Mouse (Mus musculus) cerebellum, adult 11 months (tissue): Measurements from ENCODE around the gene Atp10b.

Experiments
- DNase-seq: peaks from one replicate; pipeline ENCODE4 v3.0.0; 2022

Atp10b gene

DNA sequence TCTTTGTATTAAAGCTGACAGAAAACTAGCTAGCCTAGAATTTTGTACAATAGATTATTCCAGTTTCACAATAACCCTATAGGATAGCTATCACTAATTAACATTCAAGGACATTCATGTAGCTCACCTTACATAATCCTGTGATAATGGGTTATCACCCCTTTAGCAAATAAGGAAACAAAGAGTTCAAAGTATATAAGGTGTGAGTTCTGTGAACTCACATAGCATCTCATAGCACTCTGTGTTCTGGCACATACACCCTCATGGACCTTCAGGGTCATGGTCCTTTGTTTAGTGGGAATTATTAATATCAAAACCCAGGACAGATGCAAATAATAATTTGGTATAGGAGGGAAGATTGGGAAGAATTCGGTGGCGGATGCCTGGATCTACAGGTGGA lies 50.4 kb downstream of the Atp10b start:
- no peak for DNase-seq

DNA sequence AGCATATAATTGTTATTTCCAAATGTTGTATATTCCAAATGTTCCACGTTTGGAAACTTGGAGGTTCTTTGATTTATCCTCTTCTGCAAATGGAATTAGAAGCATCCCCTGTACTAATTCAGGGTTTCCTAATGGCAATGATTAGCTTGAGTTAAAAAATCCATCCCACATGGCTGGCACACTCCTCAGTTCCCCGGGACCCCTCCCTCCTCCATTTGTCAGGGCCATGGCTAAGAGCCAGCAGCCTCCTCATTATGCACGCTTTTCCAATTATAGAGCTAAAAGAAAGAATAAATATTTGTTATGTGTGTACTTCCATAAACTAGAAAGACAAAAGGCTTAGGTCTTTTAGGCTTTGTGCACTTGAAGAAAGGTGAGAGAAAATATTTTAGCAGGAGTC lies 53.9 kb downstream of the Atp10b start:
- DNase-seq, result no peak

DNA sequence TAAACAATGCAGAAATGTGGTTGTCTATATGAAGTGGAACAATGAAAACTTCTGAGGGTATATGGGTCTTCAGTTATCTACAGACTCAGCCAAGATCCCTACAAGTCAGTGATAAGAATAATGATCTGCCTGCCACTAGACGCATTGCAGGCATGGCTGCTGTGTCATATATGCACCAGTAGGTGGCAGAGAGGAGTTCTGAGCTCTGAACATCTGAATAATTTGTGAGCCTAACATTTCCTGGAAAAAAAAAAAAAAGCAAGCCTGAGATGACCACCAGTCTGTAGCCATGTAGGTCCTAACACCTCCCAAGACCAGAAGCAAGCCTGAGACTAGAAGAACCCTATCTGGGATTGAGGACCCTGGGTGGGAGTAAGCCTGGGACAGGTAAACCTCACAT lies 63.5 kb downstream of the Atp10b start:
- DNase-seq, result no peak

DNA sequence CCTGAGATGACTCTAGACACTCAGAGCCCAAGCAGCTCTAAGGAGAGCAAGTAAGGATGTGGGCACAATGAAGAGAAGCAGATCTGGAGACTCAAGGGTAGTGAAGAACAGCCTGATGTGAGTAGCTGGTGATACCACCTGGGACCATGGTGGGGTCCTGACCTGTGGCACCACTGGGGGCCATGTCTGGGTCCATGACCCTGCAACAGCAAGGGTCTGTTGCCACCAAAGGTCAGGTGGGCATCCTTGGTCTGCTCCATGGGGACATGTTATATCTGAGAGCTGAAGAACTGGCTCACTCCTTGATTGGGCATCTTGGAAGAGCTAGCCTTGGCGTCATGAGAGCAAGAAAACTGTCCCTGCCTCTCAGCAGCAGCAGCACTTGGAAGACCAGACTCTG lies 64.1 kb downstream of the Atp10b start:
- no peak for DNase-seq

DNA sequence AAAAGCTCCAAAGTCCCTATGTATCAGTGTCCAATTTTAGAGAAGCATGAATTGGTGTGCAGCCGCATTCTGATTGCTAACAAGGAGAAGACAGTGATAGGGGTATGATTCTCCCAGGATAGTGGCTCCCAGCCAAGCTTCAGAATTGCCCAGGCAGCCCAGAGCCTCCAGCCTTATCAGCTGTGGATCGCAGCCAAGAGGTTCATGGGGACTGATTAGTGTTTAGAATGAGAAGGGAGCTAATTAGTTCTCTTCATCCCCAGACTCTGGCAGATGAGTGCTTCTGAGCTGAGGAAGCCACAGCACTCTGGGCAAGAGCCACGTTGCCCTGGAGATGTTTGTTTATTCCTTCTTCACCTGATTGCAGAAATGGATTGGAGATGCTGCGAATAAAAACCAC lies 67.3 kb downstream of the Atp10b start:
- peak; percentile 9 for DNase-seq

DNA sequence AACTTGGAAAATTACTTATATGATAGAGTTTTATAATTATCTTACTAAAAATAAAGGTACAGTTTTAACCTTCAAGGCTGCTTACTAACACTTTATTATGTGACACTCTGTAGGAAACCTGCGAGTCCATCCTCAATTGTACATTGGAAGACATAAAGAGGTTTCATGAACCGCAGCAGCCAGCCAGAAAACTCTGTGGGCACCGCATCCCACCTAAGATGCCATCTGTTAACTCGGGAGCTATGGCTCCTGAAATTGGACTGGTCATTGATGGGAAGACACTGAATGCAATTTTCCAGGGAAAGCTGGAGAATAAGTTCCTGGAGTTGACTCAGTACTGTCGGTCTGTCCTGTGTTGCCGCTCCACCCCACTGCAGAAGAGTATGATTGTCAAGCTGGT lies 80.6 kb downstream of the Atp10b start:
- peak; percentile 10 for DNase-seq

DNA sequence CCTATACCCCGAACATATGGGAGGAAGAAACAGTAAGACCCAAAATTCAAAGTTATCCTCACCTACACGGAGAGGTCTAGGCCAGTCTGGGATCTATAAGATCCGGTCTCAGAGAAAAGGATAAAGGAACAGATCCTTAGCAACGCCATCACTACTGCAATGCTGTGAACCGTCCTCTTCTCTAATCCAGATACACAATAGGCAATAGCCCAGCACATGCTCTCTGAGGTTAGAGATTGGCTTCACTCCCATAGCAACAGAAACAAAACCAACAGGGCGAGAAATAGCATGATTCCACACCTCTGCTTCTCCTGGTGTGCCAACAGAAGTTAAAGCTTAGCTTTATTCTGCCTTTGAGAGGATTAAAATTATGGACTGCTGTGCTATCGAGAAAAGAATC lies 82.4 kb downstream of the Atp10b start:
- DNase-seq, result no peak

DNA sequence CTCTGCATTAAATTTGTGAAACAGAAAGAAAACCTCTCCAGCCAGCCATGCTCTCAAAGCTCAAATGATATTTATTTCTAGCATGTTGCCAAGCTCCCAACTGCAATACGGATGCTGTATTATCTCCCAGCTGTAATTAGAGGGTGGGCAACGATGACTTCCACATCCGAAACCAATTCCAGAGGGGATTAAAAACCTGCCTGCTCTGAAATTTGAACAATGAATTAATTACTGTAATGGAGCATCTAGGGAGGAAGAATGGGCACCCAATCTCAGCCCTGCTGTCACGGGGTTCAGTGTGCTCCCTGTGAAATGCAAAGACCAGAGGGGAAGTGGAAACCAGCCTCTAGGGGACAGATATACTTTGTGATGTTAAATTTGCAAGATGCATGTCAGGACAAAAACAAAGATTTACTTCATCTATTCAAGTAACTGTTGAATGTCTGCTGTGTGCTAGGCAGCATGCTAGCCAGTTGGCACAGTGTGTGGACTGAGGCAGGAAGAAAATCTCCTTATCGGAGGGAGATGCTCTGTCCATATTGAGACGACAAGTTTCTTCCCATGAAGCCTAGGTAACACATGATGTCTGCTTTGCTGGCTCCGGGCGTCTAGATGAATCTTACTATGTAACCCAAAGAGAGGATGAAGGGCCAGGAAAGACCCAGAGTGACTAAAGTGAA lies 86.8 kb downstream of the Atp10b start:
- no peak for DNase-seq

DNA sequence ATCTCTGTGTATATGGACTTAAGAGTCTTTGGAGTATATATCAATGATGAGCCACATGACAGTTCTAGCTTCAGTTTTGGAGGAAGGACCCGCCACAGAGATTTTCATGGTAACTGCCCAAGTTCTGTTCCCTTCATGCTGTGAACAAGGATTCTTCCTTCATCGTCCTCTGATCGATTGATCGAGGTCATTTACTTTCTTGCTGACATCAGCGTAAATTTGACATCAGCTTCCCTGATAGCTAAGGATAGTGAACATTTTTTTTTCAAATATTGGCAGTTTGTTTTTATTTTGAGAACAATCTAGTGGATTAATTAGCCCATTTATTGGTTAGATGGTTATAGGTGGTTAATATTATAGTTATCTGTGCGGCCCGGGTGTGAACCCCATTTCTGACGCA lies 90.1 kb downstream of the Atp10b start:
- DNase-seq, result no peak

DNA sequence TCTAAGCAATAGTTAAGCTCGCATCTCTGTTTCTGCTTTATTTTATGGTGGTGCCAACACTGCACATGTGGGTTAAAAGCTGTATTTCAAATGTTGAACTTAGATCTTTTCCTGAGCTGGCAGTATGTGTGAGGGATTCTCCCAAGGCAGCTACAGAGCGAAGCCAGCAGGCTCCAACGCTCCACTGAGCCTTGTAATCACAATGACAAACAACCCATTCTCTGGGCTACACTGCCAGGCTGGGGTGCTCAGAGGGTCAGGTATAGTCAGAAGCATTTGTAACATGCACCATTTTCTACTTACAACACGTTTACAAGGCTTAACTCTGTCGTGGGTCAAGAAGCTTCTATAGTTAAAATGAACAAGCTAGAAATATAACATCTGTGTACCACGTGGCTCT lies 103.4 kb downstream of the Atp10b start:
- DNase-seq, result no peak

DNA sequence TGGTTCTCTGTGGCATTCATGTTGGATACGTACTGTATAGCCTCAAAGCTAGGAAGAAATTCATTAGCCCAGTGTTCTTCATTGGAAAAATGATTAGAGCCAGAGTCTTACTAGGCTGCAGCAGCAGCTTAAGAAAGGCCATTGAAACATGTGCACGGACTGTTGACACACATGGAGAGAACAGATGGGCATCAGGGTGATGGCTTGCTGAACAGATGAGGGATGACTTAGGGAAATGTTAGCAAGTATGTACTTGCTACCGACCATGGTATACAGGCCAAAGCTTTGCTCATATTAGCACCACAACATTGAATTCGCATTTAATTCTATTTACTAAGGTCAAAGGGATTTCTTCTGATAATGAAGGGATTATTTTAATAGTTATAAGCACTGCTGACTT lies 105.6 kb downstream of the Atp10b start:
- no peak for DNase-seq

DNA sequence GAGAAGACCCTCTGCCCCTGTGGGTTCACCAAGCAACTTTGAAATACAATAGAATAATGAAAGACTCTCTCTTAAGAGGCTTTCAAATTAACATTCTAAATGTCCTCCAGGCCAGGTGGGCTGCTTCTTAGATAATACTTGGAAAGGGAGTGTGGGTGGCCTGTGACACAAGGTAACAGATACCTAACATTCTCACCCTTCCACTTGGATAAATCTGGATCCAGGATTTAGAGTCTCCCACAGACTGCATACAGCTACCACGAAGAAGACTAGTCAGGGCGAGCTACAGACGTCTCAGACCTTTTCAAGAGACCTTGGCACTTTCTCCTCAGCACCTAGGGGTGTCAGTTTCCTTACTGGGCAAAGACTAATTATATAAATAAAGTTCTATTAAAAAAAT lies 107.6 kb downstream of the Atp10b start:
- DNase-seq, result no peak

DNA sequence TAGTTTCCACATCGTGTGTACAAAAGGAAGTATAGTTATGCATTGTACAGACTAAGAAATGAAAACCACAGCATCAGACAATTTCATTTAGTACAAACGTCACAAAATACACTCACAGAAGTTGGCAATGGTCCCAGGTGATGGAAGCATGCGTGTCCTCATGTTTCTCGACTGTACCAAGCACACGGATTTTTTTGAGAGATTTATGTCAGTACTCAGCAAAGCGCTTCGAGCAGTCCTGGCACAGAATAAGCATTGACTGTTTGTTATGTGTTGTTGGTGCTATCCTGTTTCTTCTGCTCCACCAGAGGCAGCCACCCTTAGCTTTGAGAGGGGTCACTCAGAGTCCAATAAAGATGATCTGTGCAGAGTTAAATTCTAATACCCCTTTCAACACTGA lies 108.1 kb downstream of the Atp10b start:
- DNase-seq, result no peak

DNA sequence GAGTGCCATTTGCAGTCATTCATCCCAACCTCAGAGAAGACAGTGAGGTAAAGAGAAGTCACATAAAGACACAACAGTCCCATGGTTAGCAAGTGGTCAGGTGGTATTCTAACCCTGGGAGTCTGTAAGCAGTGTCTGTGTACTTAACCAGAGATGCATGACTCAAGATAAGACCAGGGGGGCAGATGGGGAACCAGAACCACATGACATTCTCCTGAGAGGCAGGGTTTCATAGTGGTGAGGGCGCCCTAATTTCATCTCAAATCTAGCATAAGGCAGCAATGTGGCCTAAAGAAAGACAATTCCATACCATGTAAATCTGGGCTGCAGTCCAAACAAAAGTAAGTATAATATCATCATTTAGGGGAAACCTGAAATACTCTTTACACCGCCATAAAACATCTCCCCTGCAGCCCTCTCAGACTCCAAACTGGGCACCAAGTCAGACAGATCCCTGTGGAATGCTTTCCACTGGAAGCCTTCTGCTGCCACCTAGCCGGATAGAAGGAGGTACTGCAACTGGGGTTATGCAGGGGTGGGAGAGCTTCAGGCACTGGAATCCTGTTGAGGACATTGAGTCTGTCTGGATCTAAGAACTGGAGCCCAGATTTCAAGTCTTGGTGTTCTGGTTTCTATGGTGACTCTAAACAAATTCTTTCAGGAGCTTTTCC lies 114.0 kb downstream of the Atp10b start:
- peak; percentile 68 for DNase-seq

DNA sequence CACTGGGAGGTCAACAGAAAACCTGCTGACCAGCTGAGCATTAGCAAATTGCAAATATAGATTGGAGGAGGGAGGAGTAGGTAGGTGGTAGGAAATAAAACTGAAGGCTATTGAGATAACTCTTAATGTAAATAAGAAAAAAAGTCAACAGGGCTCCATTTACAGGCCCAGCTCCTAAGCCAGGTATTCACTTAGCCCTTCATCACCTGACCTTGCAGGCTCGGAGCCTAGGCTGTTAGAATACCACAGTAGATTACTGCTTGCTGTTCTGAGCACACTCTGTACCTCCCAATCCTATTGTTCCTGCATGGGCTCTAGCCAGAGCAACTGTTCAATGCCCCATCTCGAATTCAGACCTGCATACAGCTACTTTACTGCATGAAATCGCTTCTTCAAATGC lies 117.8 kb downstream of the Atp10b start:
- DNase-seq, result no peak

DNA sequence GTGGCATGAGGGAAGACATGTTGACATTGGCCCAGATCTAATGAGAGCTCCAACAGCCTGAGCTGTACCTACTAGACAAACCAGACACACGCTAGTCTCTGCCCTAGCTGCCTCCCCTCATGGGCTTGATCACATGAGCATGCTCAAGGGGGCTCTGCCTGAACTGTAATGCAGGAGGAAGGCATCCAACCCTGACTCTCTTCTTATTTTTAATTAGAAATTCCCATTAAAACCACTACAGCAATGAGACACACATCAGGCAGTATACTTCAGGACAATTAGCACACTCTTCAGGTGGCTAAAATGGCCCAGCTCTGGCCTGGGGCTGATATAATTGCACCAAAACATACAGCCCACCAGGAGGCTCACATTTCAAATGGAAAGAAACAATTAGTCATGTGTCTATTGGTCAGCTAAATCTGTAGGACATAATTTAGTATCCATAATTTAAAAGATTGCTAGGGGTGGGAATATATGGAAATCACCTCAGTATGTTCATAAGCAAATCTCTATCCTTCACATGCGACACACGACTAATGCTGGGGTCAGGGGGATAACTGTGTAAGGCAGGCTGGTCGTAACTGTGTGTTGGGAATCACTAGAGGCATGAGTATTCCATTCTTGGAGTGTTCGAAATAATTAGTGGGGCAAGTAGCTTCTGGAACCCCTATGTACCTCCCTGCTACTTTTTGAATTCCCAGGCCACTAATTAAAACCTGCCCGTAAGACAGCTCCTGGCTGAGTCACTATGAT lies 120.0 kb downstream of the Atp10b start:
- no peak for DNase-seq

DNA sequence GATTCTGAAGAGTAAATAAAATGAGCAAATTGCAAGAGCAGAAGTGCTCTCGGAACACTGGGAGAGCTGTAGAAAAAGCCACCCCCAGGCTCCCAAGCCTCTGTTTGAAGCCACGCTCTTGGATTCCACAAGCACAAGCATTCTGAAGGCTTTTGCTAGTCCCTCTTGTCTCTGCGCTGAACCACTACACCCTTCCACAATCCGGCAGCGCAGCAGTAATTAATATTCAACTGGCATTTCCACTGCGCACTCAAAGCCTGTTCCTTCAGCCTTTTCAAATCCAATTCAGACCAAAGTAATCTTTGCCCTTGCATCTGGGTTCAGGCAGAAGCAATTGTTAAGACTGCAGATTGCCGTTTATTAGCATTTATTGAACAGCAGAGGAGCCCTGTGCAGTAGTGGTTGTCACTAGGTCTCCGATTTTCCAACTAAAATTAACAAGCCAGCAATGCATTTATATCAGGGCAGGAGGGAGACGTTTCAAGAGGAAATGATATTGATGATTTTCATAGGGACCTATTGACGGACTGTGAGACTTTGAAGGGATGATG lies 120.7 kb downstream of the Atp10b start:
- no peak for DNase-seq

DNA sequence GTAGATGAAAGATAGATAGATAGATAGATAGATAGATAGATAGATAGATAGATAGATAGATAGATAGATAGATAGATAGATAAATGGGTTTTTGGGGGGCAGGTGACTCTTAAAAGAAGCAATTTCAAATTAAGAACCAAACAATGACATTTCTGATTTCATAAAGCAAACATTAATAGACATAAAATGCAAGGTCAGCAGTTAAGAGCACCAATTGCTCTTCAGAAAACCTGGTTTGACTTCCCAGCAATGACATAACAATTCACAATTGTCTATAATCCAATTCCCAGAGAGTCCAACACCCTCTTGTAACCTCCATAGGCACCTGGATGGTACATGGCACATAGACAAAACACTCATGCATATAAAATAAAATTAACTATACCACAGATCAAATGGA lies 124.2 kb downstream of the Atp10b start:
- DNase-seq, result no peak

DNA sequence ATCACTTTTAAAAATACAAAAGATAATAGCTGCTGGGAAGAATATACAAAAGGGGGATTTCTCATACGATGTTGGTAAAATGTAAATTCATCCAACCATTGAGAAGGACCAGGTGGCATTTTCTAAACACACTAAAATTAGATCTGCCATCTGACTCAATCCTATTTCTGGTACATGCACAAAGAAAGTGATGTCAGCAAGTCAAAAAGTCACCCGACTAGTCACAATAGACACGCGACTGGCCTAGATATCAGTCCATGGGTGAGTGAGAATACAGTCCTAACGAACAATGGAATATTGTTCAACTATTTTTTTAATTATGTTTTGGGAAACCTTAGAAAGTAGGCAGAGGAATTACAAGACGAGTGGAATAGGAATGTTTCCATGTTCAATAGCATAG lies 147.9 kb downstream of the Atp10b start:
- DNase-seq, result no peak

DNA sequence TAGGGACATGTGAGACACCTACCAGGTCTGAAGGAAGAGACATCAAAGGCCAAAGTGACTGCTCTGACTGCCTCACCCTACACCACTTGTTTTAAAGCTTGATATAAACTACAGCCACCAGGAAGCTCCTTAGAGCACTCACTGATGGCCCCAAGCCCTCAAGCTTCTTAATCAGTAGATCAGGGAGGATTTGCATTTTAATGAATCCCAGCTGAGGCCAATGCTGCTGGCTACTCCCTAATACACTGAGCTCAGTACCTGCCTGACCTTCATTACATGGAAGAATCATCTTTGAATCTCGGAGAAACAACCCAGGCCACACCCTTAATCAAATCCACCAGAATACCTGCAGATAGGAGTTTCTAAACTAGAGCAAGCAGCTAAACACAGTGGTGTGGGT lies 161.3 kb downstream of the Atp10b start:
- DNase-seq, result no peak
